ENCODE assay signal across 19 mouse cellular contexts in the genomic region with DNA sequence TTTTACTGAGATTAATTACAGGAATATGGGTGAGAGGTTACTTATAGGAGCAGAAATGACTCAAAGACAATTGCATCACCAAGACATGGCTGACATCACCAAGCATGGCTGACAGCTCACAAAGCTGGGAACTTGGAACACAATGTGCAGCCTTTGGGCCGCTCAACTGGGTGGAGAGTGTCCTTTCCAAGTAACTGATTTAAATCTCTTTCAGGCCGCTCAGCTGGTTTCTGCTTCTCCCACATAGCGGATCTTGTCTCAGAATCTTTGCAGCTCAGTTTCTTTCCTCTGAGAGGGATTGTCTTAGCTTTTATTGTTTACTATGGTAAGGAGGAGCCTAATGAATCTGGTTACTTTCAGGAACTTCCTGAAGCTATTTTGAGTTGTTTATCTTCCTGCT. TPM values are rescaled to one million over a fixed set of nuclear protein-coding genes. Genes with fewer than 3 reads are reported as not detected.
A peak's percentile ranks its signal among the peaks of the same experiment; 100 is the strongest.
DNase-seq lines count a peak whose midpoint lies in the region; ATAC-seq and TF ChIP-seq lines count a peak whose summit lies in the region.
"Had no signal": no experiment of that assay in that cellular context is flagged by ENCODE, and none has a peak within 500 bp of the region (broad histone marks: within the 10 kb centered on the region; RNA-seq: fewer than 3 reads in every experiment).

No protein-coding gene starts in this region.

- 58% methylated on average over 3 of the region's 3 CpGs for WGBS in intestine, embryonic 14.5 days
- WGBS in intestine, embryonic 15.5 days = 70% methylated on average over 3 of the region's 3 CpGs
- WGBS in forebrain, embryonic 15.5 days = 69% methylated on average over 3 of the region's 3 CpGs

- DNase-seq in intestine, embryonic 14.5 days (ENCODE audit: low spot score) = no peak
- DNase-seq in ES-CJ7 (ENCODE audit: low read depth, low spot score) = peak; percentile 8
- no peak for DNase-seq in adrenal gland, postnatal 14 days
- DNase-seq: adrenal gland, postnatal 10 days; cerebellum, adult 2 months; gastrocnemius, postnatal 25 days; lung, postnatal 36 days; right cerebral cortex, postnatal 25 days; thymus, postnatal 36 days had no signal

- TF ChIP-seq POLR2A in bone marrow macrophage, adult 2 months (IDR thresholded peaks at IDR 0.05; ENCODE audit: borderline replicate concordance, low read depth, low read length) = no peak
- TF ChIP-seq POLR2A in testis, adult 2 months (IDR thresholded peaks at IDR 0.05; ENCODE audit: control insufficient read depth, low read depth, low read length) = no peak; the same call in 1 of the 2 replicates

- H3K4me2 ChIP-seq in intestine, embryonic 14.5 days (ENCODE audit: low read length) = no peak overlapping the region
- H3K4me2 ChIP-seq in intestine, embryonic 15.5 days (replicated peaks) = no peak overlapping the region
- H3K4me2 ChIP-seq in forebrain, embryonic 15.5 days (replicated peaks) = no peak overlapping the region
- H3K4me2 ChIP-seq: embryonic facial prominence, embryonic 12.5 days; limb, embryonic 13.5 days; neural tube, embryonic 13.5 days had no signal

- H3K36me3 ChIP-seq in intestine, embryonic 14.5 days (ENCODE audit: control insufficient read depth, insufficient read depth, low read length) = no peaks in the 10 kb centered on the region
- no peaks in the 10 kb centered on the region for H3K36me3 ChIP-seq in intestine, embryonic 15.5 days
- H3K36me3 ChIP-seq in testis, adult 2 months (ENCODE audit: control insufficient read depth, insufficient read depth, low read length) = no peaks in the 10 kb centered on the region
- H3K36me3 ChIP-seq in forebrain, embryonic 15.5 days = no peaks in the 10 kb centered on the region
- H3K36me3 ChIP-seq: embryonic facial prominence, embryonic 12.5 days; limb, embryonic 13.5 days; neural tube, embryonic 13.5 days had no signal

- no peak for ATAC-seq in intestine, embryonic 14.5 days (replicated peaks; ENCODE audit: low FRiP score, low TSS enrichment, low read depth)
- ATAC-seq in intestine, embryonic 15.5 days = no peak
- no peak for ATAC-seq in forebrain, embryonic 15.5 days (replicated peaks)
- ATAC-seq: inflammation-experienced regulatory T-cells, adult 6 months had no signal

- no peak for TF ChIP-seq CTCF in bone marrow macrophage, adult 2 months (IDR thresholded peaks at IDR 0.05; ENCODE audit: low read depth, low read length)
- TF ChIP-seq CTCF in testis, adult 2 months (IDR thresholded peaks at IDR 0.05; ENCODE audit: control insufficient read depth, insufficient read depth, insufficient replicate concordance, low read depth, low read length) = no peak

- H3K9me3 ChIP-seq in intestine, embryonic 14.5 days (ENCODE audit: control insufficient read depth, low read length) = no peaks in the 10 kb centered on the region
- H3K9me3 ChIP-seq in intestine, embryonic 15.5 days = no peaks in the 10 kb centered on the region
- H3K9me3 ChIP-seq in forebrain, embryonic 15.5 days = no peaks in the 10 kb centered on the region
- H3K9me3 ChIP-seq: embryonic facial prominence, embryonic 12.5 days; limb, embryonic 13.5 days; neural tube, embryonic 13.5 days had no signal

- no peaks in the 10 kb centered on the region for H3K4me1 ChIP-seq in intestine, embryonic 14.5 days (replicated peaks; ENCODE audit: control insufficient read depth, insufficient read depth, low read length)
- H3K4me1 ChIP-seq in intestine, embryonic 15.5 days (replicated peaks) = no peaks in the 10 kb centered on the region
- no peaks in the 10 kb centered on the region for H3K4me1 ChIP-seq in bone marrow macrophage, adult 2 months (ENCODE audit: control insufficient read depth, insufficient read depth, low read length)
- no peaks in the 10 kb centered on the region for H3K4me1 ChIP-seq in testis, adult 2 months (ENCODE audit: control insufficient read depth, insufficient read depth, low read length)
- H3K4me1 ChIP-seq in forebrain, embryonic 15.5 days = no peaks in the 10 kb centered on the region
- H3K4me1 ChIP-seq: embryonic facial prominence, embryonic 12.5 days; limb, embryonic 13.5 days; neural tube, embryonic 13.5 days had no signal

- H3K27me3 ChIP-seq in intestine, embryonic 14.5 days (replicated peaks; ENCODE audit: control insufficient read depth, insufficient read depth, low read length) = no peaks in the 10 kb centered on the region
- no peaks in the 10 kb centered on the region for H3K27me3 ChIP-seq in intestine, embryonic 15.5 days (replicated peaks)
- H3K27me3 ChIP-seq in testis, adult 2 months (ENCODE audit: control insufficient read depth, insufficient read depth, low read length) = no peaks in the 10 kb centered on the region
- H3K27me3 ChIP-seq in forebrain, embryonic 15.5 days = no peaks in the 10 kb centered on the region
- H3K27me3 ChIP-seq: embryonic facial prominence, embryonic 12.5 days; limb, embryonic 13.5 days; neural tube, embryonic 13.5 days had no signal

- H3K4me3 ChIP-seq in intestine, embryonic 14.5 days (ENCODE audit: low read depth, low read length) = no peak overlapping the region
- no peak overlapping the region for H3K4me3 ChIP-seq in intestine, embryonic 15.5 days (replicated peaks)
- no peak overlapping the region for H3K4me3 ChIP-seq in bone marrow macrophage, adult 2 months (ENCODE audit: insufficient read depth, low read length)
- H3K4me3 ChIP-seq in testis, adult 2 months (ENCODE audit: control insufficient read depth, low read depth, low read length) = peak overlapping the region; percentile 33
- H3K4me3 ChIP-seq in forebrain, embryonic 15.5 days = no peak overlapping the region
- H3K4me3 ChIP-seq: embryonic facial prominence, embryonic 12.5 days; limb, embryonic 13.5 days; neural tube, embryonic 13.5 days had no signal

- H3K27ac ChIP-seq in intestine, embryonic 14.5 days (ENCODE audit: low read depth) = peak overlapping the region; percentile 16; the same call in 1 of the 2 replicates
- no peak overlapping the region for H3K27ac ChIP-seq in intestine, embryonic 15.5 days
- peak overlapping the region; percentile 35; the same call in 1 of the 2 replicates for H3K27ac ChIP-seq in bone marrow macrophage, adult 2 months (ENCODE audit: insufficient read depth, low read depth, low read length)
- H3K27ac ChIP-seq in testis, adult 2 months (ENCODE audit: control insufficient read depth, insufficient read depth, low read depth, low read length) = no peak overlapping the region
- H3K27ac ChIP-seq in forebrain, embryonic 15.5 days (replicated peaks) = no peak overlapping the region
- H3K27ac ChIP-seq: embryonic facial prominence, embryonic 12.5 days; limb, embryonic 13.5 days; liver, embryonic 14.5 days; neural tube, embryonic 13.5 days; stomach, postnatal 0 days had no signal

- no peak overlapping the region for H3K9ac ChIP-seq in intestine, embryonic 14.5 days (ENCODE audit: low read length)
- no peak overlapping the region for H3K9ac ChIP-seq in intestine, embryonic 15.5 days
- H3K9ac ChIP-seq in forebrain, embryonic 15.5 days (replicated peaks) = no peak overlapping the region
- H3K9ac ChIP-seq: embryonic facial prominence, embryonic 12.5 days; limb, embryonic 13.5 days; liver, embryonic 14.5 days; neural tube, embryonic 13.5 days had no signal

RNA-seq across cellular contexts. Expression of a gene that starts 49.1 kb away (rescaled TPM):
- polyA plus RNA-seq in intestine, embryonic 14.5 days (2014; fragmentation: Nextera tagmentation; extraction: Ambion mirVana) = 27.5 and 29.2 TPM in 2 replicates
- polyA plus RNA-seq in intestine, embryonic 15.5 days (2015; fragmentation: Nextera tagmentation; extraction: Ambion mirVana) = 25.0 and 30.1 TPM in 2 replicates
- polyA plus RNA-seq in bone marrow macrophage, adult 2 months (2012; ENCODE audit: insufficient read depth, insufficient read length, missing spikeins) = 28.6 and 29.5 TPM in 2 replicates
- 37.5 and 39.1 TPM in 2 replicates for polyA plus RNA-seq in testis, adult 2 months (2012; rRNA removed)
- polyA plus RNA-seq in forebrain, embryonic 15.5 days (2015; fragmentation: Nextera tagmentation; extraction: Ambion mirVana) = 21.3 and 29.5 TPM in 2 replicates
- 19.8 and 24.6 TPM in 2 replicates for total RNA-seq in adrenal gland, postnatal 14 days (2021)

Comparison
In these comparisons a context has a peak if more than half of its experiments do, and no peak if none do; other contexts are left out.
1. H3K27ac ChIP-seq: peak in intestine, embryonic 14.5 days (single experiment) and bone marrow macrophage, adult 2 months (single experiment); none in intestine, embryonic 15.5 days (single experiment), testis, adult 2 months (single experiment) and forebrain, embryonic 15.5 days (single experiment).